Mouse (Mus musculus) spleen, adult 12 weeks (tissue): Measurements from ENCODE around the gene Hexim1.

Source experiments
- DNase-seq: peaks from one replicate; pipeline ENCODE4 v3.0.0; 2022; ENCODE audit warnings: low spot score

The Hexim1 gene

GRCm38 (mm10) chr11:103096979-103097894 lies 18.8 kb upstream of the Hexim1 start:
- no peak for DNase-seq

DNA sequence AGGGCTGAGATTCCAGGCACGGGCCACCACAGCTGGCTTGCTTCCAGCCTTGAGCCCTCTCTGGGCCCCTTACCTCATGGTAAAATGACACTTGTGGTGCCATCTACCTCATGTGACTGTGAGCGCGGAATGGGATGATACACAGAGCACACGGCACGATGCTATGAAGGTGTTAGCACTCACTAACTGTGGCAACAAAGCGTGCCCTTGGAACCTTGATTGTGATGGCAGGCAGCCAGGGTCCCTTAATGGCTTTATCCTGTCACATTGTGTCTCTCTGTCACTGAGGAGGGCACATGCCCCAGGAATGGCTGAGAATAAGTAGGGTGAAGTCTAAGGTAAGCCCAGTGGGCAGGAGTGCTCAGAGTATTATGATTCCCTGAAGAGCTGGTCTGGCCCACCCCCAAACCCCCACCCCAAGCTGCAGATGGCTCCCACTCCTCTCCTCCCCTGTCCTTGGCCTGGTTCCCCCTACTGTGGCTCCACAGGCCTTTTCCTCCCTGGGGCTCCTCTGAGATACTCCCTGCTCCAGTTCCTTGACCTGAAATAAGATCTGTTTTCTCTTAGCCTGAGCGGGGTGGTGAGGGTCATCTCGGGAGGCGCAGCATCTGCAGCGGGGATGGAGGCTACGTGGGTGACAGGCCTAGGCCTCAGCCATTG lies 17.4 kb upstream of the Hexim1 start:
- DNase-seq = no peak

- no peak for DNase-seq
Observed at GRCm38 (mm10) chr11:103099352-103099940, 16.6 kb upstream of the Hexim1 start.

GRCm38 (mm10) chr11:103100361-103100760 lies 15.7 kb upstream of the Hexim1 start:
- DNase-seq = no peak

DNA sequence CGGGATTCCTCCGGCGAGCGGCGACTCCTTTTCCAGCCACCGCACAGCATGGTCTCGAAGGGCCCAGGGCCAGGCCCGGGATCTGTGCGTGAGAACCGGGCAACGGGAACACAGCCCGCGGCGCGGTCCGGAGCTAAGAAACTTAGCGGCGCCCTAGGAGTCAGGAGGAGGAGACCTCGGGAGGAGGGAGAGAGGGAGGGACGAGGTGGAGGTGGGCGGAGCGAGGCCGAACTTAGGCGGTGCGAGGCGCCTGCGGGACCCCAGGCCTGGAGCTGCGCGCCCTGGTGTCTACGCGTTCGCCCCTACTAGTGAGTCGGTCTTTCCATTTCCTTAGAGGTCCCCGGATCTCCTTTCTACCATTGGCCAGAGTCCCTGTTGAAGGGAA lies 14.6 kb upstream of the Hexim1 start, which contains the start of the genes Plcd3 and Acbd4:
TSS of gene Plcd3 (minus strand) at position 178 of the 385 bp plus-strand sequence.
TSS of gene Acbd4 (plus strand) at position 202 of the 385 bp plus-strand sequence.
- peak; percentile 65 for DNase-seq

DNA sequence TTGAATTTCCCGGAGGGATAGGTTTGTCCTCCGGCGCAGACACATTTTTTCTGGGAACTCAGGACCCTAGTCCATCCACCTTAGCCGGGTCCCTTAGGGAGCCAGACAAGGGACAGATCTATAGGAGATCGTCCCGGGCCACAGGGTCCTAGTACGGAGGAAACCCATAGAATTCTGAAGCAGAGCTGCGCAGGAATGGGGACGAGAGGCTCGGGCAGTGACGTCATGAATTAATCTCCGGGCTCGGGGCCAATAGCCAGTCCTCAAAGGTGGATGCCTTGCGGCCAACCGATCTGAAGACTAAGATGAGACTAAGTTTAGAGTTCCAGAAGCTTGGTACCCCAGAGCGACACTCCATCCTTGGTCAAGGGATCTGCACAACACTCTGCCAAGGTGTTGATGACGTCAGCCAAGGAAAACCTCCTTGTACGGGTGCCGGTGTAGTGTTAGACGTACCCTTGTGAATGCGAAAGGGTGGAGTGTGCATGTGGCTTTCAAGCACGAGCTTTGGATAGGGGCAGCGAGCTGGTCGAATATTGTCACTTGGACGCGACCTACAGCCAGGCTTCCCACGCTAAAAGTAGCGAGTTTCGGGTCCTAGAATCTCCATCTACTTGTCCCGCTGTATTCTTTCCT lies 14.0 kb upstream of the Hexim1 start:
- DNase-seq = peak; percentile 64

DNA sequence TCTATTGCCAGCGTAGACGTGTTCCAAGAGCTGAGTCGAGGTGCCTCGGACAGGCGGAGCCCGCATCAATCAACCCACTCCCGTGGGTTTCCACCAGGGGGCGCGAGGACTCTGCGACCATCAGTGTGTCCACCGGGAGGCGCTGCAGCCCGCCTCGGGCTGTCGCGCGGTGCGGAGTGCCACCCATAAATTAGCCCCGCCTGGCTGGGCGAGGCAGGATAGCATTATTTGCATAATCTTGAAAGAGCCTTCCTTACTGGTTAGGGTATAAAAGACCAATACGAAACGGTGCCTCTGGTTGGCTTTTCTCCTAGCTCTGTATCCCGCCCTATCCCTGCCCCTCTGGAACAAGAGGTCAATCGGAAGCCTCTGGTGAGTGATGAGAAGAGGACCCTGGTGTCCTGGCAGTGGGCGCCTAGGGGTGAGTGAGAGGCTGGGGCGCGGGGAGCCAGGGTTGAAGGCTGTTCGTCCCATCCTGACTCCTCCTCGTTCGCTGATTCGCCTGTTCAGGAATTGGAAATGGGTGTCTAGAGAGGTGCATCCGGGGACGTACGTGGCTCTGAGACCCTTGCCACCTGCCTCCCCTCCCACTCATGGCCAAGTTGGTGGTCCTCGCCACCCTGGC lies 13.2 kb upstream of the Hexim1 start:
- DNase-seq = peak; percentile 100

DNA sequence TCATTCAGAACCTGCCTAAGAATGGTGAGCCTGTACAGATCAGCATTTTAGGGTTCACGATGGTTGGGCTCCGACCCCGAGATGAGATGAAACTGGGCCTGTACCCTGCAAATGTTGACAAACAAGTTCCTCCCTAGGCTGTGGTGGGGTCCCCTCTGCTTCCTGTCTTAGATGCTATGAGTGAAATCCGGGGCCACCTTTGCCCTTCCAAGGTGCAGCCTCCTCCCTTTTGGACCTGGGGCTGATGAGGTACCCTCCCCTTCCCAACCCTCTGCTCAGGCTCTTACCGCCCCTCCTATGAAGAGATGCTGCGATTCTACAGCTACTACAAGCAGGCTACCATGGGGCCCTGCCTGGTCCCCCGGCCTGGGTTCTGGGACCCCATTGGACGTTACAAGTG lies 12.4 kb upstream of the Hexim1 start:
- no peak for DNase-seq

DNA sequence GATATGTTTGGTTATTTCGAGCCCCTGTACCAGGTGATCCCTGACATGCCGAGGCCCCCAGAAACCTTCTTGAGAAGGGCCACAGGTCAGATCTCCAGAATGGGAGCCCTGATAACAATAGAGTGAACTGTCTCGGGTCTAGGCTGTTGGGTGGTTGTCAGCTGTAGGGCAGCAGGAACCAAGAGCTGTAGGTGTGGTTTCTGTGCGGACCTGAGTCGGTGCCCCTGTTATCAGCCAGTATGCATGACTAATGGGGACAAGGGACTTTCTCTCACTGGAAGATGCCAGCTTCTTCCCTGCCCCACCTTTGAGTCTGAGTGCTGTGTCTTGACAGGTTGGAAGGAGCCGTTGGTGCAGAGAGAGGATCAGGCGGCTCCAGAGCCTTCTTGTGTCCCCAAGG lies 11.6 kb upstream of the Hexim1 start:
- peak; percentile 39 for DNase-seq

GRCm38 (mm10) chr11:103105180-103105725 lies 10.8 kb upstream of the Hexim1 start:
- DNase-seq = no peak

DNA sequence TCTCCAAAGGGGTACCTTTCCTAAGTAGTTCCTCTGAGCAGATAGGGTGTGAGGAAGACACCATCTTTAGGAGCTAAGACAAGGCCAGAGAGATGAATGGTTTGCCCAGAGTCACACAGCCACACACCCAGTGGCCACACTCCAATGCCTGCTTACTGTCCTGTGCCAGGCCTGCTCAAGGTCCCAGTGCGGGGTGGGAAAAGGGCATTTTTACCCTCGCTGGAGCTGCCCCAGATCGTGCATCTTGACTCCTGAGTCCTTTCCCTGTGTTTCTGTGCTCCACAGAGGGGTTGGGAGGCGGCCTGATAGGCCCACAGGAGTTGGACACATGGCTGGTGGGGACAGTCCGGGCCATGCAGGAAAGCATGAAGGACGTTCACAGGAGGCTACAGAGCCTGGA lies 10.2 kb upstream of the Hexim1 start:
- DNase-seq = no peak

GRCm38 (mm10) chr11:103106386-103106785 lies 9.6 kb upstream of the Hexim1 start:
- DNase-seq = no peak

- DNase-seq = no peak
Observed at GRCm38 (mm10) chr11:103111301-103111700, 4.7 kb upstream of the Hexim1 start.

DNA sequence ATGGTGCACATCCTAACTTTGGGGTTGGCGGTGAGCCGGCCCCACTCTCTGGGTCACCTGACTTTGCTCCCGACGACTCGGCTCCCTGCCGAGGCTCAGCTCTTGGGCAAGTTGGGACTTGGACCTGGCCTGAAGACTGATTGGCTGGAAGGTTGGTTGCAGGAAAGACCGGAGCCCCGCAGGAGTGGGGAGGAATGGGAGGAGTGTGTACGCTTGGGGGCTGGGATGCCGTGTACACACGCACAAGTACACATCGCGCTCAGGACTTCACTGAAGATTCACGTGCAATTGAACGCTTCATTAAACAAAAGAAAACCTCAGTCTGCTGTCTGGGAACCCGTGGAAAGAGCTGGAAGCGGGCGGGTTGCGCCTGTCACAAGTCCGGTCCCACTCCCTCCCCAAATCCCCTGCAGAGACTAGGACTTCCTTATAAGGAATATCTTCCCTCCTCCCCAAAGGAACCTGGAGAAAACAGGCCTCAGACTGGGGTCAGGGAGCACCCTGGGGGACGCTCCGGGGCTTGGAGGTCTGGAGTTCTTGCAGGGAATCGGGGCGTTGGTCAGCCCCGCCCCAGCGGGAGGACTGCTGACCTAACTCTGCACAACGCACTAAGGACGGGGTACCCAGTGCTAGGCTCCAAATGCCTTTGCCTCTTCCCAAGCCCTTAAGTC lies 4.0 kb upstream of the Hexim1 start:
- DNase-seq = no peak

DNA sequence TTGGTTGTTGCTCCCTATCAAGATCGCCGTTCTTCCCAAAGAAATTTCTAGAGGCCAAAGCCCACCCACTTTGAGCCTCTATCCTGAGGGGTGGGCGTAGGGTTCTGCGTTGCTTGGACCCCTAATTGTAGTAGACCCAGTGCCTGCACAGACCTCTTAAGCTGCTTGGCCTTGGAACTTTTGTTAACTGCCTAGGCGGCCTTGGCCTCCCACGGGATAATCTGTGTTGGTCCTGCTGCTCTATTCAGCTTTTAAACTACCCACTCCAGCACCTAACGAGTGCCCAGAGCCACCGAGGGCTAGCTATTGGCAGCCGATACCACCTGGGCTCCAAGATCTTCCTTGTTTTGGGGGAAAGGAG lies 3.5 kb upstream of the Hexim1 start:
- DNase-seq = no peak

DNA sequence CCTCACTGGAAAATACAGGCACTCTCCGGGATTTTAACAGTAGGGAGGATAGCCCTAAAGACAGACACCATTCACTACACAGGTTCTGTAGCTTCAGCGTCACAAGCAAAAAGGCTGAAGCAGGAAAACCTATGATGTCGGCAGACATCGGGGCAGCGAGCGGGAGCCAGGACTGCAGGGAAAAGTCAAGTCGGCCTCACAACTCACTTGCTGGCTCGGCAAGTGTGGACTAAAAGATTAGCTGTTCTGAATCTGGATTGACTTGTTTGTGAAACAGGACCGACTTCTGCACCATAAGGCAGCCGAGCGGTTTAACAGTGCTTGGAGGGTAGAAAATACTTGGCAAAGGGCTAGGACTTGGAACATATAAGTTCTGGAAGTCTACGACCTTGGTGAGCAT lies 3.0 kb upstream of the Hexim1 start:
- no peak for DNase-seq

DNA sequence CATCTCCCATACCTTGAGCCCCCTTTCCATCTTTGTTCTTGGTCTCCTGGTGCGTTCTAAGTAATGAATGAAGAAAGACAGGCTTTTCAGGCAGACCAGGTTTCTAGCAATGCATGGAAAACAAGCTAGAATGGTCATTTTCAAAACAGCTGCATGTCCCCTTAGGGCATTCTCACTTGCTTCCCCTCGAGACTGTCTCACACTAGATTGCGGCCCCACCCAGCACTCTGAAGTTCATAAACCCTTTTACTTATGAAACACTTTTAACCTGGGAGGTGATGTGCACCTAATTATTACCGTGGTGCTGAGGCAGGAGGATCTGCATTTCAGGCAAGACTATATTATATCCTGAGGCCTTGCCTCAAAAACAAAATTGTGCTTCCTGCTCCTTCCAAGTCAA lies 2.3 kb upstream of the Hexim1 start:
- no peak for DNase-seq

DNA sequence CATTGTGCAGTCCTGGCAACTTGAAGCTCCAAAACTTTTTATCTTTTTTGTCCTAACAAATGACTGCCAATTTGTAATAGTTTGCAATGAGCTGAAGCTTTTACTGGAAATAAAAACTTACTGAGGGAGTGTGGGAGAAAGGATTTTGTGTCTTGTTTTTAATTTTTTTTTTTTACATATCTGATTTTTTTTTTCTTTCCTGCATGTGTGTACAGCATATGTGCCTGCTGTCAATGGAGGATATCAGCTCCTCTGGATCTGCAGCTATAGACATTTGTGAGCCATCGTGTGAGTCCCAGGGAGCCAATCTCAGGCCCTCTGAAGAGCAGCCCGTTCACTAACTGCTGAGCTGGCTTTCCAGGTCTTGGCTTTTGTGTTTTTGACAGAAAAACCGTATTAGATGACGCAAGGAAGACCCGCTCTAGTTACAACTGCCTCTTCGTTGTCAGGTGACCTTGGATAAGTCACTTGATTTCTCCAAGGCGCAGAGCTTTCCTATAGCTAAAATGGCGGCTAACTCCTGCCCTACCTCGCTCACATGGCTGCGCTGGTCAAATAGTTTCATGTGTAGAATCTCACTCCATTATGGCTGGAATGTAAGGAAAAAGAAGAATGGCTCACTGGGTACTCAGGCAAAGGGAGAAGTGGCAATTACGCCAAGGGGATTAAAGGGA lies 1.6 kb upstream of the Hexim1 start:
- no peak for DNase-seq

DNA sequence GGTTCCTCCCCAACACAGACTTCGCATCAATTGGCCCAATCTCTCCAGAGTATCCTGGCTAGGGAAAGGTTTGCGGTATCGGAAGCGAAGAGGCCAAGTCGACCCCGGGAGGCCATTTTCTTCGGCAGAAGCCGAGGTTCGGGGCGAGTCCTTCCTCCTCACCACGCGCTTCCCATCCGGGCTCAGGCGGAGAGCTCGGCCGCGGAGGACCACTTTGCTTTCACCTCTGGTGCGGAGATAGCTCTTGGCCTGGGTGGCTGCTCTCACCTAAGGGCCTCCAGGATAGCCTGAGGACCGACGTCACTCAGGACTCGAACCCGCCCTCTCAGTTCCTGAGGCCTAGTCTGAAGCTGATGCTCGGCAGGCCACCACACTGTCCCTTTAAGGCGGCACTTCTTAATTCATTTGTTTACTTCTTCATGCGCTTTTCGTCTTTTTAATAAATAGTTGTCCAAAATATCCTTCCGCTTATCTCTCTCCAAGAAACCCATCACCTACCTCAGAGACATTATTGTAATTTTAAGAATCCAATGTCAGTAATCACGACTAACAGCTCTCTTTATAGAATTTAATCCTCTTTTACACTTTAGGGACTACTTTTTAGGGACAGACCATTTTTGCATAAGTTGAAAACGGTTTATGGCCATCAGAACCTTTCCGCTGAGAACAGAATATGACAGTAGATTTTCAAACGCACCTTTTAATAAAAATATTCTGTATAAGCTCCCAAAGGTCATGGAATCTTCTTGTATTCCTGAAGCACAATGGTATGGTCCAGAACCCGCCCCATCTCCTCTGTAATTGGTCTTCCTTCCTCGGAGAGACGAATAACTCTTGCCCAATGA lies 646 bp upstream of the Hexim1 start:
- peak; percentile 76 for DNase-seq
